Mouse (Mus musculus) midbrain, embryonic 14.5 days (tissue): ENCODE results near the gene Cyb5r3. TPM values are rescaled to one million over a fixed set of nuclear protein-coding genes. Genes with fewer than 3 reads are reported as not detected.

Experiments
- ATAC-seq: fragments of 200-750 bp; cut with Nextera tagmentation; 2 replicates; pipeline ENCODE4 v1.8.0; 2017; ENCODE audit warnings: moderate number of reproducible peaks, moderate library complexity; ENCODE audit not compliant: low FRiP score, low TSS enrichment
- DNase-seq: peaks from one replicate; pipeline ENCODE4 v3.0.0-alpha.2; 2015
- H3K27ac ChIP-seq: fragments of 300-500 bp; sonication (generic); replicated peaks from 2 replicates; pipeline ENCODE4 v1.5.1; 2014; ENCODE audit warnings: mild to moderate bottlenecking, low read depth, low read length, moderate library complexity
- H3K27me3 ChIP-seq: fragments of 300-500 bp; sonication (generic); 2 replicates; pipeline ENCODE4 v1.6.1; 2014; ENCODE audit warnings: low read length, control low read depth, mixed read lengths; ENCODE audit not compliant: control insufficient read depth, insufficient read depth
- H3K36me3 ChIP-seq: fragments of 300-500 bp; sonication (generic); 2 replicates; pipeline ENCODE4 v1.6.1; 2014; ENCODE audit warnings: low read length, control low read depth; ENCODE audit not compliant: control insufficient read depth, insufficient read depth
- H3K4me1 ChIP-seq: fragments of 300-500 bp; sonication (generic); 2 replicates; pipeline ENCODE4 v1.6.1; 2014; ENCODE audit warnings: mild to moderate bottlenecking, antibody characterized with exemption, low read length, control low read depth; ENCODE audit not compliant: control insufficient read depth, insufficient read depth
- H3K4me2 ChIP-seq: fragments of 300-500 bp; sonication (generic); 2 replicates; pipeline ENCODE4 v1.6.1; 2014; ENCODE audit warnings: mild to moderate bottlenecking, low read length, moderate library complexity
- H3K4me3 ChIP-seq: fragments of 300-500 bp; sonication (generic); replicated peaks from 2 replicates; pipeline ENCODE4 v1.5.1; 2014; ENCODE audit warnings: low read depth, low read length
- H3K9ac ChIP-seq: fragments of 300-500 bp; sonication (generic); replicated peaks from 2 replicates; pipeline ENCODE4 v1.6.1; 2014; ENCODE audit warnings: mild to moderate bottlenecking, low read length, moderate library complexity
- H3K9me3 ChIP-seq: fragments of 300-500 bp; sonication (generic); 2 replicates; pipeline ENCODE4 v1.6.1; 2016; ENCODE audit warnings: low read length, control low read depth, mixed read lengths; ENCODE audit not compliant: control insufficient read depth
- WGBS: fragments of 180-500 bp; shearing (Covaris S2); extraction: QIAGEN DNeasy Blood & Tissue Kit; methylation state at CpG from one replicate; pipeline ENCODE4 v1.1.7; 2014; 5-methylcytosine and 5-hydroxymethylcytosine counted together
- polyA plus RNA-seq: library from polyadenylated mRNA; unstranded; fragments of >200 nt; fragmentation: Nextera tagmentation; extraction: Ambion mirVana; gene quantifications from 2 replicates; pipeline ENCODE4 v1.2.1, GENCODE M21; 2014

The Cyb5r3 gene
- polyA plus RNA-seq, 1 experiment from 2014 or later, result 107 TPM

GRCm38 (mm10) chr15:83124625-83125024 lies 47.8 kb downstream of the Cyb5r3 start:
- peaks cover 8% of the 10 kb centered on the region for H3K4me1 ChIP-seq
- H3K4me2 ChIP-seq, result no peak overlapping the region
- H3K27ac ChIP-seq, result no peak overlapping the region
- DNase-seq (no peak), ATAC-seq (no peak)
- no peaks in the 10 kb centered on the region for H3K9me3 ChIP-seq
- H3K36me3 ChIP-seq, result peaks cover 46% of the 10 kb centered on the region
- no peaks in the 10 kb centered on the region for H3K27me3 ChIP-seq
- WGBS, result 67% methylated on average over 5 of the region's 5 CpGs
- H3K4me3 ChIP-seq, result no peak overlapping the region
- no peak overlapping the region for H3K9ac ChIP-seq

GRCm38 (mm10) chr15:83122566-83123145 lies 49.7 kb downstream of the Cyb5r3 start, which contains the start of gene Rrp7a:
Gene Rrp7a, minus strand, starts transcription at chr15:83122801.
- ATAC-seq (peak; percentile 88), DNase-seq (peak; percentile 94)
- Histone ChIP-seq H3K27ac (peak within 1 kb of the TSS; percentile 83), H3K4me3 (peak within 1 kb of the TSS; percentile 79), H3K4me2 (peak within 1 kb of the TSS; percentile 77), H3K9ac (peak within 1 kb of the TSS; percentile 62), H3K9me3 (no peaks in the 10 kb centered on the region), H3K4me1 (peaks cover 8% of the 10 kb centered on the region), H3K36me3 (peaks cover 42% of the 10 kb centered on the region), H3K27me3 (no peaks in the 10 kb centered on the region)
- 10% methylated on average over 32 of the region's 32 CpGs for WGBS

- H3K4me2 ChIP-seq, result peak overlapping the region; percentile 77
- no peaks in the 10 kb centered on the region for H3K9me3 ChIP-seq
- ATAC-seq (peak; percentile 53), DNase-seq (peak; percentile 79)
- H3K36me3 ChIP-seq, result peaks cover 42% of the 10 kb centered on the region
- H3K9ac ChIP-seq, result peak overlapping the region; percentile 62
- H3K27ac ChIP-seq, result peak overlapping the region; percentile 83
- WGBS, result 3% methylated on average over 42 of the region's 43 CpGs
- peak overlapping the region; percentile 79 for H3K4me3 ChIP-seq
- peaks cover 8% of the 10 kb centered on the region for H3K4me1 ChIP-seq
- no peaks in the 10 kb centered on the region for H3K27me3 ChIP-seq
Observed at GRCm38 (mm10) chr15:83121709-83122565, 50.5 kb downstream of the Cyb5r3 start.

GRCm38 (mm10) chr15:83118360-83118759 lies 54.0 kb downstream of the Cyb5r3 start:
- ATAC-seq (no peak), DNase-seq (peak; percentile 88)
- Histone ChIP-seq H3K4me1 (peaks cover 13% of the 10 kb centered on the region), H3K9me3 (no peaks in the 10 kb centered on the region), H3K4me2 (no peak overlapping the region), H3K36me3 (peaks cover 45% of the 10 kb centered on the region), H3K4me3 (no peak overlapping the region), H3K27ac (no peak overlapping the region), H3K9ac (no peak overlapping the region), H3K27me3 (no peaks in the 10 kb centered on the region)
- WGBS, result 60% methylated on average over 7 of the region's 7 CpGs

- H3K27ac ChIP-seq, result no peak overlapping the region
- H3K27me3 ChIP-seq, result no peaks in the 10 kb centered on the region
- ATAC-seq, result no peak
- no peak for DNase-seq
- H3K4me2 ChIP-seq, result no peak overlapping the region
- H3K36me3 ChIP-seq, result peaks cover 45% of the 10 kb centered on the region
- peaks cover 9% of the 10 kb centered on the region; the same call in 1 of the 2 replicates for H3K4me1 ChIP-seq
- no peak overlapping the region for H3K9ac ChIP-seq
- 24% methylated on average over 6 of the region's 6 CpGs for WGBS
- no peaks in the 10 kb centered on the region for H3K9me3 ChIP-seq
- no peak overlapping the region for H3K4me3 ChIP-seq
Observed at GRCm38 (mm10) chr15:83115071-83115470, 57.3 kb downstream of the Cyb5r3 start.

GRCm38 (mm10) chr15:83114106-83114505 lies 58.3 kb downstream of the Cyb5r3 start:
- ATAC-seq, result no peak
- 74% methylated on average over 9 of the region's 9 CpGs for WGBS

GRCm38 (mm10) chr15:83112898-83113297 lies 59.5 kb downstream of the Cyb5r3 start:
- Histone ChIP-seq H3K27me3 (no peaks in the 10 kb centered on the region), H3K36me3 (peaks cover 28% of the 10 kb centered on the region), H3K4me3 (no peak overlapping the region), H3K9ac (no peak overlapping the region), H3K4me1 (peaks cover 9% of the 10 kb centered on the region; the same call in 1 of the 2 replicates), H3K4me2 (no peak overlapping the region), H3K9me3 (no peaks in the 10 kb centered on the region), H3K27ac (no peak overlapping the region)
- DNase-seq, result peak; percentile 81
- ATAC-seq, result peak; percentile 53; the same call in 1 of the 2 replicates
- WGBS, result 11% methylated on average over 10 of the region's 11 CpGs

More at GRCm38 (mm10) chr15:83114106-83114505, 58.3 kb downstream of the Cyb5r3 start:
- DNase-seq, result no peak
- H3K4me1 ChIP-seq, result peaks cover 9% of the 10 kb centered on the region; the same call in 1 of the 2 replicates
- H3K27ac ChIP-seq, result no peak overlapping the region
- peaks cover 39% of the 10 kb centered on the region for H3K36me3 ChIP-seq
- no peaks in the 10 kb centered on the region for H3K27me3 ChIP-seq
- no peak overlapping the region for H3K9ac ChIP-seq
- H3K9me3 ChIP-seq, result no peaks in the 10 kb centered on the region
- H3K4me2 ChIP-seq, result no peak overlapping the region
- H3K4me3 ChIP-seq, result no peak overlapping the region

- ATAC-seq, result no peak
- 89% methylated on average over 7 of the region's 7 CpGs for WGBS
Observed at GRCm38 (mm10) chr15:83111874-83112273, 60.5 kb downstream of the Cyb5r3 start.

More at GRCm38 (mm10) chr15:83111874-83112273, 60.5 kb downstream of the Cyb5r3 start:
- Histone ChIP-seq H3K9ac (no peak overlapping the region), H3K27ac (no peak overlapping the region), H3K4me1 (peaks cover 12% of the 10 kb centered on the region; the same call in 1 of the 2 replicates), H3K4me2 (no peak overlapping the region), H3K36me3 (peaks cover 18% of the 10 kb centered on the region), H3K4me3 (no peak overlapping the region), H3K27me3 (no peaks in the 10 kb centered on the region), H3K9me3 (no peaks in the 10 kb centered on the region)
- no peak for DNase-seq
